In genomic region chr7:92742341-92742741, GRCm38 (mm10) we compare ENCODE assay signal across 9 mouse cellular contexts. TPM values are rescaled to one million over a fixed set of nuclear protein-coding genes. Genes with fewer than 3 reads are reported as not detected.
DNase-seq lines count a peak whose midpoint lies in the region; ATAC-seq lines count a peak whose summit lies in the region.
"Had no signal": no experiment of that assay in that cellular context is flagged by ENCODE, and none has a peak within 500 bp of the region (broad histone marks: within the 10 kb centered on the region; RNA-seq: fewer than 3 reads in every experiment).

No protein-coding gene starts in this region.

- peaks cover 9% of the 10 kb centered on the region; the same call in 1 of the 2 replicates for H3K36me3 ChIP-seq in lung, embryonic 15.5 days
- H3K36me3 ChIP-seq in liver, embryonic 16.5 days (ENCODE audit: control insufficient read depth, insufficient read depth): peaks cover 9% of the 10 kb centered on the region; the same call in 1 of the 2 replicates

- peak overlapping the region; percentile 49 for H3K9ac ChIP-seq in lung, embryonic 15.5 days
- peak overlapping the region; percentile 72 for H3K9ac ChIP-seq in liver, embryonic 16.5 days (ENCODE audit: low read depth, low read length)

- WGBS in lung, embryonic 15.5 days: under 1% methylated on average over 16 of the region's 16 CpGs
- under 1% methylated on average over 16 of the region's 16 CpGs for WGBS in liver, embryonic 16.5 days (ENCODE audit: insufficient replicate concordance)

- no peak for DNase-seq in lung, postnatal 10 days
- peak; percentile 26 for DNase-seq in c-Kit-positive CD71-positive TER-119-positive erythroid progenitor cells, embryonic 14.5 days (ENCODE audit: low spot score)
- peak; percentile 25 for DNase-seq in forelimb bud, embryonic 11.5 days (ENCODE audit: low read depth, low spot score)
- no peak for DNase-seq in thymus, postnatal 4 days
- no peak for DNase-seq in adrenal gland, adult 8-10 months
- DNase-seq in adrenal gland, postnatal 4 days (ENCODE audit: low spot score in 2 of 2): no peak

- H3K27ac ChIP-seq in lung, embryonic 15.5 days: no peak overlapping the region
- H3K27ac ChIP-seq in liver, embryonic 16.5 days (ENCODE audit: low read length): peak overlapping the region; percentile 82

- H3K9me3 ChIP-seq in lung, embryonic 15.5 days: no peaks in the 10 kb centered on the region
- H3K9me3 ChIP-seq in liver, embryonic 16.5 days (replicated peaks; ENCODE audit: control insufficient read depth, low read length): no peaks in the 10 kb centered on the region

- no peaks in the 10 kb centered on the region for H3K27me3 ChIP-seq in lung, embryonic 15.5 days
- no peaks in the 10 kb centered on the region for H3K27me3 ChIP-seq in liver, embryonic 16.5 days (ENCODE audit: control insufficient read depth, insufficient read depth, low read depth, low read length)

- no peak for ATAC-seq in lung, embryonic 15.5 days (ENCODE audit: borderline replicate concordance, extremely low read depth, low FRiP score, low TSS enrichment)
- no peak for ATAC-seq in liver, embryonic 16.5 days (ENCODE audit: low read depth)

- peak overlapping the region; percentile 94 for H3K4me2 ChIP-seq in lung, embryonic 15.5 days
- H3K4me2 ChIP-seq in liver, embryonic 16.5 days (ENCODE audit: low read depth, low read length): peak overlapping the region; percentile 90

- H3K4me1 ChIP-seq in lung, embryonic 15.5 days: peaks cover 19% of the 10 kb centered on the region
- H3K4me1 ChIP-seq in liver, embryonic 16.5 days (ENCODE audit: control insufficient read depth, low read depth, low read length): peaks cover 26% of the 10 kb centered on the region

- H3K4me3 ChIP-seq in lung, embryonic 15.5 days: peak overlapping the region; percentile 69
- peak overlapping the region; percentile 78 for H3K4me3 ChIP-seq in liver, embryonic 16.5 days (ENCODE audit: low read depth, low read length)

RNA-seq across cellular contexts. Expression of gene Rab30, which starts 0.9 kb away (rescaled TPM):
- polyA plus RNA-seq in lung, embryonic 15.5 days (2015; fragmentation: Nextera tagmentation; extraction: Ambion mirVana): 5.0 and 6.2 TPM in 2 replicates
- polyA plus RNA-seq in liver, embryonic 16.5 days (2015; fragmentation: Nextera tagmentation; extraction: Ambion mirVana): 5.3 and 5.6 TPM in 2 replicates
- total RNA-seq in adrenal gland, adult 8-10 months (2022): 1 to 10 TPM; 4.6 to 8.5 (median 6.4) TPM
- total RNA-seq in adrenal gland, postnatal 4 days (2021): 1 to 10 TPM; 7.6 to 8.0 TPM
- total RNA-seq: hematopoietic stem cell, adult 5-6 weeks had no signal

Comparison
In these comparisons a context has a peak if more than half of its experiments do, and no peak if none do; other contexts are left out.
1. DNase-seq: peak in c-Kit-positive CD71-positive TER-119-positive erythroid progenitor cells, embryonic 14.5 days (single experiment) and forelimb bud, embryonic 11.5 days (single experiment); none in lung, postnatal 10 days (single experiment), thymus, postnatal 4 days (single experiment), adrenal gland, adult 8-10 months (single experiment) and adrenal gland, postnatal 4 days (0 of 2).